ENCODE assay signal across 10 mouse cellular contexts in genomic region chr1:36160246-36160645, GRCm38 (mm10).
DNase-seq lines count a peak whose midpoint lies in the region; ATAC-seq lines count a peak whose summit lies in the region.
"Had no signal": no experiment of that assay in that cellular context is flagged by ENCODE, and none has a peak within 500 bp of the region (broad histone marks: within the 10 kb centered on the region; RNA-seq: fewer than 3 reads in every experiment).

No protein-coding gene starts in this region.

- DNase-seq in cerebellum, postnatal 14 days = no peak
- peak; percentile 12 to 15 for DNase-seq in spleen, postnatal 36 days (ENCODE audit: low spot score in 2 of 2)
- DNase-seq in spleen, postnatal 10 days (ENCODE audit: low spot score in 2 of 2) = no peak
- DNase-seq in thymus, postnatal 25 days = peak; percentile 81
- DNase-seq in embryo, embryonic 10.5 days (ENCODE audit: low spot score) = no peak
- DNase-seq in retina, embryonic 14.5 days (ENCODE audit: low spot score) = no peak
- DNase-seq: cerebellum, postnatal 10 days; lung, embryonic 14.5 days had no signal

- 0 out of 2 replicates have a peak, but pooled peaks have one; percentile 31 for ATAC-seq in cerebellum, adult (ENCODE audit: insufficient number of reproducible peaks, low FRiP score, low TSS enrichment)
- ATAC-seq in megakaryocyte progenitor cell, adult 5-6 weeks (replicated peaks; ENCODE audit: poor library complexity) = 0 out of 2 replicates have a peak, but pooled peaks have one; percentile 15

Comparison
In these comparisons a context has a peak if more than half of its experiments do, and no peak if none do; other contexts are left out.
1. DNase-seq: peak in spleen, postnatal 36 days (2 of 2) and thymus, postnatal 25 days (single experiment); none in cerebellum, postnatal 14 days (0 of 2), spleen, postnatal 10 days (0 of 2), embryo, embryonic 10.5 days (single experiment) and retina, embryonic 14.5 days (single experiment).